Mouse (Mus musculus) frontal cortex, postnatal 36 days (tissue): ENCODE measurements around the gene 4930451I11Rik.

Experiments
- DNase-seq, 2 experiments: peaks; one replicate each; pipeline ENCODE4 v3.0.0; 2022; ENCODE audit warnings: low spot score in 2 of 2

The 4930451I11Rik gene

GRCm38 (mm10) chr7:126833294-126833693 is 1.9 kb upstream of the 4930451I11Rik start:
- DNase-seq: no peak

- peak; percentile 70 to 84 for DNase-seq
These were observed 678 bp upstream of the 4930451I11Rik start for GRCm38 (mm10) chr7:126832036-126832598.

GRCm38 (mm10) chr7:126825952-126826351 is 5.5 kb downstream of the 4930451I11Rik start:
- DNase-seq: no peak

- no peak for DNase-seq
These were observed 6.0 kb downstream of the 4930451I11Rik start for GRCm38 (mm10) chr7:126825403-126825802.

GRCm38 (mm10) chr7:126823940-126824339 is 7.5 kb downstream of the 4930451I11Rik start:
- DNase-seq: no peak

GRCm38 (mm10) chr7:126823202-126823711 is 8.2 kb downstream of the 4930451I11Rik start:
- peak in 1 of 2 experiments; percentile 25 for DNase-seq

GRCm38 (mm10) chr7:126822741-126823140 is 8.7 kb downstream of the 4930451I11Rik start:
- DNase-seq: peak in 1 of 2 experiments; percentile 36

GRCm38 (mm10) chr7:126821835-126822511 is 9.5 kb downstream of the 4930451I11Rik start:
- DNase-seq: peak; percentile 76 to 82

- DNase-seq: no peak
These were observed 12.6 kb downstream of the 4930451I11Rik start for GRCm38 (mm10) chr7:126818818-126819217.

- no peak for DNase-seq
These were observed 13.8 kb downstream of the 4930451I11Rik start for GRCm38 (mm10) chr7:126817595-126817994.

GRCm38 (mm10) chr7:126816494-126816893 is 14.9 kb downstream of the 4930451I11Rik start:
- DNase-seq: no peak

- DNase-seq: no peak
These were observed 15.7 kb downstream of the 4930451I11Rik start for GRCm38 (mm10) chr7:126815726-126816222.

- no peak for DNase-seq
These were observed 21.6 kb downstream of the 4930451I11Rik start for GRCm38 (mm10) chr7:126809723-126810369.

- peak; percentile 92 to 95 for DNase-seq
These were observed 22.6 kb downstream of the 4930451I11Rik start for GRCm38 (mm10) chr7:126808703-126809455.

- no peak for DNase-seq
These were observed 24.0 kb downstream of the 4930451I11Rik start for GRCm38 (mm10) chr7:126807405-126807804.

- DNase-seq: no peak
These were observed 24.5 kb downstream of the 4930451I11Rik start for GRCm38 (mm10) chr7:126806956-126807355.

- no peak for DNase-seq
These were observed 27.7 kb downstream of the 4930451I11Rik start for GRCm38 (mm10) chr7:126803751-126804150.

GRCm38 (mm10) chr7:126803181-126803580 is 28.3 kb downstream of the 4930451I11Rik start:
- no peak for DNase-seq

GRCm38 (mm10) chr7:126802134-126802889 is 29.1 kb downstream of the 4930451I11Rik start:
- no peak for DNase-seq

- DNase-seq: no peak
These were observed 30.4 kb downstream of the 4930451I11Rik start for GRCm38 (mm10) chr7:126801057-126801422.
